Mouse (Mus musculus): ENCODE data around the gene Cacna1e.

DNA sequence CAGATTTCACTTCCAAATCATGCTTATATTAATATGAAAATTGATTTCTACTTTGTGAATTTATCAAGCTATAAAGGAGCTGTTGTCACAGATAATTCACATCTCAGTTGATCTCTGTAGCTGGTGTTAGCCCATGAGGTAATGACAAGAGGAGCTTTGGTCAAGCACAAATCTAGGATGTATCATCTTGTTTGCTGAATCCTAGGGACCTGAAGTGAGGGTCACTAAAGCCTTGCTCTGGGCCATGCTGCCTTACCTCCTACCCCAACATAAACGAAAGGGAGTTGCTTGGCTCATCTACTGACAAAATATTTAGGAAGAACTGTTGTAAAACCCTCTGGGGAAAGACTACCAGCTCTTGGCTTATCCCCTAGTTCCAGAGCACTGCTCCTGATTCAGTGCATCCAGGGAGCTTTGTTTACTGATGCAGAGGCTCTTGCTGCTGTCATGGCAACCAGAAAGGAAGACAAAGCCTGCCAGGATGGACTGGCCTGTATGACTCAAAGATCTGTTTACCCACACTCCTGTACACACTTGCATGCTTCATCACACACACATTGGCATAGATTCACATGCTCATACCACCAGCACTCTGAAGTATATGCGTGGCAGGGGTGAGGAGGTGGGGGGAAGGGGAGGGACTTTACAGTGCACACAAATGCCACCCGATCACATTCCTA lies 384.0 kb downstream of the Cacna1e start:
- TF ChIP-seq CTCF (IDR thresholded peaks at IDR 0.05; ENCODE audit: borderline replicate concordance, extremely low read depth, insufficient read depth, insufficient read length) (no peak), POLR2A (IDR thresholded peaks at IDR 0.05; ENCODE audit: borderline replicate concordance, extremely low read depth, insufficient read depth, insufficient read length, poor library complexity, severe bottlenecking) (no peak)

All from brain, embryonic 14.5 days (tissue).